Mouse (Mus musculus) forebrain, embryonic 11.5 days (tissue): ENCODE data around the gene Dnase1. TPM values are rescaled to one million over a fixed set of nuclear protein-coding genes. Genes with fewer than 3 reads are reported as not detected.
A peak's percentile ranks its signal among the peaks of the same experiment; 100 is the strongest.
"Not testable (repeated sequence)": the region's sequence is repeated elsewhere in the genome, so short reads cannot be mapped to it uniquely, and the experiment has no call there.

Source experiments
- ATAC-seq: fragments of 200-750 bp; cut with Nextera tagmentation; replicated peaks from 2 replicates; pipeline ENCODE4 v1.8.0; 2017; ENCODE audit warnings: moderate TSS enrichment; ENCODE audit not compliant: low FRiP score
- DNase-seq: peaks from one replicate; pipeline ENCODE4 v3.0.0-alpha.2; 2017; ENCODE audit warnings: low spot score
- H3K27ac ChIP-seq: fragments of 300-500 bp; sonication (generic); 2 replicates; pipeline ENCODE4 v1.5.1; 2014; ENCODE audit warnings: low read depth, low read length
- H3K27me3 ChIP-seq: fragments of 300-500 bp; sonication (generic); 2 replicates; pipeline ENCODE4 v1.6.1; 2014; ENCODE audit warnings: mild to moderate bottlenecking, low read length, mixed read lengths; ENCODE audit not compliant: control insufficient read depth, insufficient read depth
- H3K36me3 ChIP-seq: fragments of 300-500 bp; sonication (generic); 2 replicates; pipeline ENCODE4 v1.6.1; 2014; ENCODE audit warnings: mild to moderate bottlenecking, low read length, moderate library complexity, mixed read lengths; ENCODE audit not compliant: control insufficient read depth, insufficient read depth
- H3K4me1 ChIP-seq: fragments of 300-500 bp; sonication (generic); replicated peaks from 2 replicates; pipeline ENCODE4 v1.6.1; 2014; ENCODE audit warnings: low read length, mixed read lengths; ENCODE audit not compliant: control insufficient read depth, insufficient read depth
- H3K4me2 ChIP-seq: fragments of 300-500 bp; sonication (generic); 2 replicates; pipeline ENCODE4 v1.6.1; 2014; ENCODE audit warnings: low read depth, mild to moderate bottlenecking, low read length, moderate library complexity, mixed read lengths; ENCODE audit not compliant: severe bottlenecking
- H3K4me3 ChIP-seq: fragments of 300-500 bp; sonication (generic); 2 replicates; pipeline ENCODE4 v1.5.1; 2014; ENCODE audit warnings: low read depth, low read length
- H3K9ac ChIP-seq: fragments of 300-500 bp; sonication (generic); 2 replicates; pipeline ENCODE4 v1.6.1; 2014; ENCODE audit warnings: low read length
- H3K9me3 ChIP-seq: fragments of 300-500 bp; sonication (generic); 2 replicates; pipeline ENCODE4 v1.6.1; 2016; ENCODE audit warnings: low read length, mixed read lengths; ENCODE audit not compliant: control insufficient read depth
- WGBS: fragments of 180-500 bp; shearing (Covaris S2); extraction: QIAGEN DNeasy Blood & Tissue Kit; methylation state at CpG from one replicate; pipeline ENCODE4 v1.1.7; 2014; 5-methylcytosine and 5-hydroxymethylcytosine counted together
- polyA plus RNA-seq: library from polyadenylated mRNA; unstranded; fragments of >200 nt; fragmentation: Nextera tagmentation; extraction: Ambion mirVana; gene quantifications from 2 replicates; pipeline ENCODE4 v1.2.1, GENCODE M21; 2014

Dnase1 gene
- polyA plus RNA-seq: 5.4 and 5.9 TPM in 2 replicates

- 88% methylated on average over 5 of the region's 5 CpGs for WGBS
- H3K4me3 ChIP-seq: no peak within 1 kb of the TSS
- H3K9me3 ChIP-seq: no peaks in the 10 kb centered on the region
- H3K4me2 ChIP-seq: no peak within 1 kb of the TSS
- H3K4me1 ChIP-seq: no peaks in the 10 kb centered on the region
- no peak for DNase-seq
- no peak for ATAC-seq
- peaks cover 4% of the 10 kb centered on the region; the same call in 1 of the 2 replicates for H3K36me3 ChIP-seq
- H3K27ac ChIP-seq: no peak within 1 kb of the TSS
- H3K9ac ChIP-seq: no peak within 1 kb of the TSS
- no peaks in the 10 kb centered on the region for H3K27me3 ChIP-seq
Observed at GRCm38 (mm10) chr16:4036807-4037206, at the start of gene Dnase1. TSS of gene Dnase1 (plus strand) at chr16:4036942.

- 91% methylated on average over 4 of the region's 4 CpGs for WGBS
- H3K36me3 ChIP-seq: peaks cover 12% of the 10 kb centered on the region
- no peak for ATAC-seq
- no peak overlapping the region for H3K27ac ChIP-seq
- no peak overlapping the region for H3K4me3 ChIP-seq
- no peak for DNase-seq
- H3K27me3 ChIP-seq: no peaks in the 10 kb centered on the region
- no peaks in the 10 kb centered on the region for H3K4me1 ChIP-seq
- H3K9me3 ChIP-seq: no peaks in the 10 kb centered on the region
- no peak overlapping the region for H3K4me2 ChIP-seq
- H3K9ac ChIP-seq: no peak overlapping the region
Observed at GRCm38 (mm10) chr16:3988410-3988809, 48.3 kb upstream of the Dnase1 start.

GRCm38 (mm10) chr16:4003489-4004398 is 33.0 kb upstream of the Dnase1 start, which contains the start of gene Slx4:
TSS of gene Slx4 (minus strand) at chr16:4003770.
- Histone ChIP-seq H3K9ac (peak within 1 kb of the TSS; percentile 79), H3K4me3 (peak within 1 kb of the TSS; percentile 81), H3K9me3 (no peaks in the 10 kb centered on the region), H3K27ac (peak within 1 kb of the TSS; percentile 55; the same call in 1 of the 2 replicates), H3K4me2 (peak within 1 kb of the TSS; percentile 86), H3K4me1 (0 out of 2 replicates have a peak, but pooled peaks cover 4% of the 10 kb centered on the region), H3K36me3 (no peaks in the 10 kb centered on the region; the same call in 1 of the 2 replicates), H3K27me3 (no peaks in the 10 kb centered on the region)
- WGBS: 1% methylated on average over 57 of the region's 58 CpGs
- ATAC-seq (peak; percentile 99), DNase-seq (peak; percentile 97)

- Histone ChIP-seq H3K4me3 (no peak overlapping the region), H3K9ac (no peak overlapping the region), H3K4me2 (no peak overlapping the region), H3K9me3 (no peaks in the 10 kb centered on the region), H3K36me3 (no peaks in the 10 kb centered on the region), H3K27me3 (no peaks in the 10 kb centered on the region), H3K27ac (no peak overlapping the region), H3K4me1 (no peaks in the 10 kb centered on the region)
- ATAC-seq (no peak), DNase-seq (no peak)
- WGBS: 68% methylated on average over 4 of the region's 4 CpGs
Observed at GRCm38 (mm10) chr16:4012882-4013570, 23.7 kb upstream of the Dnase1 start.

GRCm38 (mm10) chr16:4014040-4014668 is 22.6 kb upstream of the Dnase1 start:
- DNase-seq (no peak), ATAC-seq (no peak)
- no peak overlapping the region for H3K4me3 ChIP-seq
- WGBS: 78% methylated on average over 5 of the region's 5 CpGs
- no peak overlapping the region for H3K27ac ChIP-seq
- H3K36me3 ChIP-seq: no peaks in the 10 kb centered on the region
- no peak overlapping the region for H3K9ac ChIP-seq
- no peaks in the 10 kb centered on the region for H3K9me3 ChIP-seq
- H3K27me3 ChIP-seq: no peaks in the 10 kb centered on the region
- H3K4me1 ChIP-seq: no peaks in the 10 kb centered on the region
- H3K4me2 ChIP-seq: no peak overlapping the region

GRCm38 (mm10) chr16:4016786-4017185 is 20.0 kb upstream of the Dnase1 start:
- not testable (repeated sequence) for DNase-seq, ATAC-seq
- 78% methylated on average over 17 of the region's 17 CpGs for WGBS

GRCm38 (mm10) chr16:4017466-4017865 is 19.3 kb upstream of the Dnase1 start:
- not testable (repeated sequence) for ATAC-seq, H3K4me2 ChIP-seq, H3K4me1 ChIP-seq, H3K4me3 ChIP-seq, H3K9ac ChIP-seq, H3K27ac ChIP-seq, H3K27me3 ChIP-seq, DNase-seq, H3K36me3 ChIP-seq, H3K9me3 ChIP-seq
- 81% methylated on average over 6 of the region's 6 CpGs for WGBS

More at GRCm38 (mm10) chr16:4016786-4017185, 20.0 kb upstream of the Dnase1 start:
- H3K9me3 ChIP-seq, H3K9ac ChIP-seq, H3K4me1 ChIP-seq, H3K27ac ChIP-seq, H3K4me3 ChIP-seq, H3K4me2 ChIP-seq, H3K27me3 ChIP-seq, H3K36me3 ChIP-seq: not testable (repeated sequence)

- Histone ChIP-seq H3K27ac (no peak overlapping the region), H3K4me3 (no peak overlapping the region), H3K27me3 (no peaks in the 10 kb centered on the region), H3K4me1 (no peaks in the 10 kb centered on the region), H3K9me3 (no peaks in the 10 kb centered on the region), H3K9ac (no peak overlapping the region), H3K36me3 (no peaks in the 10 kb centered on the region), H3K4me2 (no peak overlapping the region)
- WGBS: 74% methylated on average over 1 of the region's 1 CpGs
- no peak for DNase-seq
- no peak for ATAC-seq
Observed at GRCm38 (mm10) chr16:4021241-4021640, 15.5 kb upstream of the Dnase1 start.
